Mouse (Mus musculus): ENCODE data around the gene Gm28539. TPM values are rescaled to one million over a fixed set of nuclear protein-coding genes. Genes with fewer than 3 reads are reported as not detected.
A peak's percentile ranks its signal among the peaks of the same experiment; 100 is the strongest.

The Gm28539 gene
- polyA plus RNA-seq, 2 experiments, result not detected

- TF ChIP-seq CTCF (IDR thresholded peaks at IDR 0.05; ENCODE audit: low read depth) (no peak), EP300 (IDR thresholded peaks at IDR 0.05; ENCODE audit: low read depth) (no peak)
- no peaks in the 10 kb centered on the region for H3K9me3 ChIP-seq (ENCODE audit: control insufficient read depth, low read length)
- H3K4me2 ChIP-seq (ENCODE audit: low read depth), result peak overlapping the region; percentile 97
- H3K4me1 ChIP-seq (replicated peaks; ENCODE audit: control insufficient read depth in 2 of 2, insufficient read depth in 2 of 2, low read length in 1 of 2), result peaks cover 12 to 16% of the 10 kb centered on the region in 2 experiments; a peak in 3 of 4 replicates
- peak overlapping the region; percentile 52 for H3K27ac ChIP-seq
- DNase-seq (ENCODE audit: low read depth in 3 of 3, low spot score in 3 of 3), result peak in 1 of 3 experiments; percentile 17
- H3K27me3 ChIP-seq (ENCODE audit: control insufficient read depth, insufficient read depth, low read length), result no peaks in the 10 kb centered on the region
- ATAC-seq (ENCODE audit: insufficient read depth), result peak; percentile 62
- peaks cover 50% of the 10 kb centered on the region for H3K36me3 ChIP-seq (replicated peaks; ENCODE audit: control insufficient read depth, insufficient read depth, low read depth)
- H3K9ac ChIP-seq (replicated peaks), result peak overlapping the region; percentile 80
- peak overlapping the region; percentile 94 to 100 for H3K4me3 ChIP-seq (ENCODE audit: insufficient read depth in 1 of 2, low read depth in 2 of 2, low read length in 2 of 2)
- WGBS (ENCODE audit: insufficient replicate concordance), result 5% methylated on average over 5 of the region's 5 CpGs
These were observed 25.4 kb upstream of the Gm28539 start for GRCm38 (mm10) chr16:18811032-18811431.

DNA sequence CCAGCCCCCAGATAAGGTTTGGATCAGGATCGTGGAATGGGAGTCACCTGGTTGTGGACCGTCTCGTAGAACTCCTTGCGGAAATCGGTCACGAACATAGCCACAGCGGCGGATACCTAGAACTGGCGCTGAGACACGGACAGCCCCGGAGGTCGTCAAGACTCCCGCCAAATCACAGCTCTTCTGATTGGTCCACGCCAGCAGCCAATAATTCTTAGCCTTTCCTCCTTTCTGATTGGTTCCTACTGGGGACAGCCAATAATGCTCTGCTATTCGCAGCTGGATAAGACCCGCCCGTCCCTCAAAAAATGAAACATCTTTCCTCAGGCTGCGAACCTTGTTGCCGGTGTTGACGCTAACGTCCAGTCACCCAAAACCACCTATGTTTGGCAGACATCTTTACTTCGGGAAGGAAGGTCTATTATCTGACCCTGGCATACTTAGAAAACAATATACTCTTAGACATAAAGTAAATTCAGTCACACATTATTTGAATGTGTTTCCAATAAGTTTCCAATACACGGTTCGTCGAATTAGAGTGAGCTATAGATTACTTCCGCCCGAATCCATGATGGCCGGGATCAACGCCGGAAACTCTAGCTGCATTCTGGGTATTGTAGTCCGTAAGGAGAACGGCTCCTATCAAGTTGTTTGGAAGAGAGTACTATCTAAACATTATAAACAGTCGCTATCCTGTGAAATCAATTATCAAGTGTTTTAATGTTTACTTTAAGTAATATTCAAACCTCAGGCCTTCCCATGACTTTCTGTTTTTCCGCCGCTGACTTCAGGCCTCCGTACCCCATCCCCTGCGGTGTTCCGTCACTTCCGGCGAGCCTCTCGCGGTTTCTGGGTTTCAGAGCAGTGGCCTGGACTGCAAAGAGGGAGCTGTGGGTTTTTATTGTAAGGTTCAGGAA is 24.7 kb upstream of the Gm28539 start, which contains the start of the genes Ufd1 and Cdc45:
Gene Ufd1 (plus strand): TSS at position 312 of the 917 bp plus-strand sequence.
Gene Cdc45 (minus strand): TSS at position 520 of the 917 bp plus-strand sequence.
- Histone ChIP-seq H3K9me3 (ENCODE audit: control insufficient read depth, low read length) (no peaks in the 10 kb centered on the region), H3K27ac (peak within 1 kb of the TSS; percentile 86), H3K4me3 (ENCODE audit: insufficient read depth in 1 of 2, low read depth in 2 of 2, low read length in 2 of 2) (peak within 1 kb of the TSS; percentile 94 to 100), H3K4me1 (replicated peaks; ENCODE audit: control insufficient read depth in 2 of 2, insufficient read depth in 2 of 2, low read length in 1 of 2) (peaks cover 12 to 16% of the 10 kb centered on the region in 2 experiments; a peak in 3 of 4 replicates), H3K4me2 (ENCODE audit: low read depth) (peak within 1 kb of the TSS; percentile 97), H3K9ac (replicated peaks) (peak within 1 kb of the TSS; percentile 88), H3K27me3 (ENCODE audit: control insufficient read depth, insufficient read depth, low read length) (no peaks in the 10 kb centered on the region), H3K36me3 (replicated peaks; ENCODE audit: control insufficient read depth, insufficient read depth, low read depth) (peaks cover 45% of the 10 kb centered on the region)
- WGBS (ENCODE audit: insufficient replicate concordance), result under 1% methylated on average over 42 of the region's 42 CpGs
- DNase-seq (ENCODE audit: low read depth in 3 of 3, low spot score in 3 of 3) (peak; percentile 93 to 96 (median 95)), ATAC-seq (ENCODE audit: insufficient read depth) (peak; percentile 92)
- TF ChIP-seq CTCF (IDR thresholded peaks at IDR 0.05; ENCODE audit: low read depth), result 0 out of 2 replicates have a peak, but pooled peaks have one; percentile 4
- peak; percentile 6; the same call in 1 of the 2 replicates for TF ChIP-seq EP300 (IDR thresholded peaks at IDR 0.05; ENCODE audit: low read depth)

GRCm38 (mm10) chr16:18812385-18812910 is 23.9 kb upstream of the Gm28539 start:
- TF ChIP-seq EP300 (IDR thresholded peaks at IDR 0.05; ENCODE audit: low read depth), result no peak
- no peak for TF ChIP-seq CTCF (IDR thresholded peaks at IDR 0.05; ENCODE audit: low read depth)

GRCm38 (mm10) chr16:18822356-18822755 is 14.0 kb upstream of the Gm28539 start:
- Histone ChIP-seq H3K27ac (no peak overlapping the region), H3K27me3 (ENCODE audit: control insufficient read depth, insufficient read depth, low read length) (no peaks in the 10 kb centered on the region), H3K9ac (replicated peaks) (no peak overlapping the region), H3K36me3 (replicated peaks; ENCODE audit: control insufficient read depth, insufficient read depth, low read depth) (peaks cover 82% of the 10 kb centered on the region), H3K4me3 (ENCODE audit: insufficient read depth in 1 of 2, low read depth in 2 of 2, low read length in 2 of 2) (no peak overlapping the region), H3K4me2 (ENCODE audit: low read depth) (no peak overlapping the region), H3K4me1 (replicated peaks; ENCODE audit: control insufficient read depth in 2 of 2, insufficient read depth in 2 of 2, low read length in 1 of 2) (peaks cover 0 to 7% of the 10 kb centered on the region in 2 experiments; a peak in 3 of 4 replicates), H3K9me3 (ENCODE audit: control insufficient read depth, low read length) (no peaks in the 10 kb centered on the region)
- ATAC-seq (ENCODE audit: insufficient read depth) (peak; percentile 52), DNase-seq (ENCODE audit: low read depth in 3 of 3, low spot score in 3 of 3) (no peak)
- 28% methylated on average over 1 of the region's 1 CpGs for WGBS (ENCODE audit: insufficient replicate concordance)
- peak; percentile 43; the same call in 1 of the 2 replicates for TF ChIP-seq EP300 (IDR thresholded peaks at IDR 0.05; ENCODE audit: low read depth)
- no peak for TF ChIP-seq CTCF (IDR thresholded peaks at IDR 0.05; ENCODE audit: low read depth)

More at GRCm38 (mm10) chr16:18812385-18812910, 23.9 kb upstream of the Gm28539 start:
- peaks cover 12 to 16% of the 10 kb centered on the region in 2 experiments; a peak in 3 of 4 replicates for H3K4me1 ChIP-seq (replicated peaks; ENCODE audit: control insufficient read depth in 2 of 2, insufficient read depth in 2 of 2, low read length in 1 of 2)
- peak overlapping the region; percentile 88 for H3K9ac ChIP-seq (replicated peaks)
- WGBS (ENCODE audit: insufficient replicate concordance), result 1% methylated on average over 31 of the region's 31 CpGs
- H3K4me3 ChIP-seq (ENCODE audit: insufficient read depth in 1 of 2, low read depth in 2 of 2, low read length in 2 of 2), result peak overlapping the region; percentile 94 to 100
- H3K27me3 ChIP-seq (ENCODE audit: control insufficient read depth, insufficient read depth, low read length), result no peaks in the 10 kb centered on the region
- peak overlapping the region; percentile 86 for H3K27ac ChIP-seq
- H3K4me2 ChIP-seq (ENCODE audit: low read depth), result peak overlapping the region; percentile 97
- H3K36me3 ChIP-seq (replicated peaks; ENCODE audit: control insufficient read depth, insufficient read depth, low read depth), result peaks cover 37% of the 10 kb centered on the region
- ATAC-seq (ENCODE audit: insufficient read depth), result peak; percentile 36
- no peak for DNase-seq (ENCODE audit: low read depth in 3 of 3, low spot score in 3 of 3)
- no peaks in the 10 kb centered on the region for H3K9me3 ChIP-seq (ENCODE audit: control insufficient read depth, low read length)

All from liver, embryonic 14.5 days (tissue).